Mouse (Mus musculus): ENCODE data around the gene Rgs13. TPM values are rescaled to one million over a fixed set of nuclear protein-coding genes. Genes with fewer than 3 reads are reported as not detected.
"Not testable (repeated sequence)": the region's sequence is repeated elsewhere in the genome, so short reads cannot be mapped to it uniquely, and the experiment has no call there.

The Rgs13 gene
- total RNA-seq, 2 experiments from 2014 or later = 0.14 to 0.34 TPM

- no peak for DNase-seq
Observed at GRCm38 (mm10) chr1:144151401-144152183, 25.6 kb downstream of the Rgs13 start.

DNA sequence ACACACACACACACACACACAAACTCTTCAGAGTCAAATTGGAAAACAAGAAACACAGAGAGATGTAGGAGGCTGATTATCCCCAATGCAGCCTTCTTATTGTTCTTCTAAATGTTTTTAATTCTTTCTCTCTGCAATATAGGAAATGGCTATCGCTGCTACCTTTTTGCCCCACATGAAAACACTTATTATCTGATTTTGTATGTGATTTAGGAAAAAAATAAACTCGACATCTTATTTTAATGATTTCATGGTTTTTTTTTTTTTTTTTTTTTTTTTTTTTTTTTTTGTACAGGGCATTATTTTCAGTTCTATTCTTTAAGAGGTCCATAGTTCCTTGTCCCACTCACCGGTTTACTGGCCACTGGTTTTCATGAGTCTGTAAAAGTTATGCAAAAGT lies 27.2 kb downstream of the Rgs13 start:
- DNase-seq = no peak

GRCm38 (mm10) chr1:144141398-144141797 lies 35.8 kb downstream of the Rgs13 start:
- not testable (repeated sequence) for DNase-seq

DNA sequence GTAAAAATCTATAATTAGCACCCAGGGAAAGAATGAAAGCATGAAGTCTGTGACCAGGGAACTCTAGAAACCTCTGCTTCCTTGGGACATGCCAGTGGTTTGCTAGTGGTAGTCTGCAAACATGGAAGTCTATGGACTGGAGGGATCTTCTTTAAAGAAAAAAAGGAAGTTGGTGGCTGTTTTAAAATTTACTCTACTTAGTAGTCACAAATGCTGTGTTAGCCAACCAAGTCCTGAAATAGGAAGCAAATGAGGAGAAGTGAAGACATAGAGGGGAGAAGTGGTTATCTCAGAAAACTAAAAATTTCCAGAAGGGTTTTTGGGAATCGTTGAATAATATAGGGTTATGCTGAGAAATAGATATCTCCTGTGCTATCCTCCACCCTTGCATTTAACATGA lies 37.3 kb downstream of the Rgs13 start:
- no peak for DNase-seq

DNA sequence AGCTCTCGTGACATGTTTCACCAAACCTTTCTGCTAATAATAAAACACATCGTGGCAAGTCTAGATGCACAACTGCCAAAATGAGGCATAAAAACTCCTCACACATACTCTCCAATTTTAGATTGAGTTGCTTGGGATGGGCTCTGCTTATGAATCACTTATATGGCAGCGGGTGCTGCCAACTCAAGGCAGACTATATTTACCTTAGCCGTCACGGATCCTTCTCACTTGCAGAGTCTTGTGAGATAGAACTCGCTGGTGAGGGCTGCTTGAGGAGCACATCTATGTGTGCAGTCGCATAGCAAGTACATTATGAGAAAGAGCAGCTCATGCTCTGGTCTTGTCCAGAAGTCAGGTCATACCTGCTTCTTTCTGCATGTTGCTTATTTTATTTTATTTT lies 49.2 kb downstream of the Rgs13 start:
- DNase-seq = no peak

DNA sequence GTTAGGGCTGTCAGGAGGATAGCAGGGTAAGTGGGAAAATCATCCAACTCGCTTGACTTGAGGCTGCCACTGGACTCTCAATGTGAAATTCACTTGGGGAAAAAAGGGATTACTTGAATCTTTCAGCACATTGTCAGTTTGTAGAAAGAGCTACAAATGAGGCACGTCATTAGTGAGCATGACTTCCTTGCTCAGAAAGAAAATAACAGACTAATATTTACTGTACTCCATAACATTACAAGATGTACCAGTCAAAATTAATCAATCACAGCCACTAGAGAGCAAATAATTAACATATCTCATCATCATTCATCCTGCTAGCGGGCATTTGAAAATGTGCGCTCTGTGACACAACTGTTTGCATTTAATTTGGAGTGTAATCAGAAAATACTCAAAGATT lies 57.1 kb downstream of the Rgs13 start:
- no peak for DNase-seq

DNA sequence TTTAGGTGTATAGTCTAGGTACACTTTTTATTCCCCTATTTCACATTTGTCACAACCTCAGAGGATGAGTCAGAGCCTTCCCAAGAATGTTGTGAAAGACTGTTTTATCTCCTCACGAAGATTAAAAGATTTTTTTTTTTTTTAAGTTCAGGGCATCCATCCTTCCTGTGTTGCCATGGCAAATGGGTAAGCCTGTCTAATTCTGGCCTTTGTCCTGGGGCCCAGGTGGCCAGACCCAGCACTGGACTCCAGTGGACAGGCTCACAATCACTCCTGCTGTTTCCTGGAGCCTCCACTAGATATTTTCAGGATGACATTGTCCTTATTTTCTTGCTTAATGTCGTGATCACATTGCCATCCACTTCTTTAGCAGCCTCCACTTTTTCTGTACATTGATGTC lies 57.7 kb downstream of the Rgs13 start:
- no peak for DNase-seq

DNA sequence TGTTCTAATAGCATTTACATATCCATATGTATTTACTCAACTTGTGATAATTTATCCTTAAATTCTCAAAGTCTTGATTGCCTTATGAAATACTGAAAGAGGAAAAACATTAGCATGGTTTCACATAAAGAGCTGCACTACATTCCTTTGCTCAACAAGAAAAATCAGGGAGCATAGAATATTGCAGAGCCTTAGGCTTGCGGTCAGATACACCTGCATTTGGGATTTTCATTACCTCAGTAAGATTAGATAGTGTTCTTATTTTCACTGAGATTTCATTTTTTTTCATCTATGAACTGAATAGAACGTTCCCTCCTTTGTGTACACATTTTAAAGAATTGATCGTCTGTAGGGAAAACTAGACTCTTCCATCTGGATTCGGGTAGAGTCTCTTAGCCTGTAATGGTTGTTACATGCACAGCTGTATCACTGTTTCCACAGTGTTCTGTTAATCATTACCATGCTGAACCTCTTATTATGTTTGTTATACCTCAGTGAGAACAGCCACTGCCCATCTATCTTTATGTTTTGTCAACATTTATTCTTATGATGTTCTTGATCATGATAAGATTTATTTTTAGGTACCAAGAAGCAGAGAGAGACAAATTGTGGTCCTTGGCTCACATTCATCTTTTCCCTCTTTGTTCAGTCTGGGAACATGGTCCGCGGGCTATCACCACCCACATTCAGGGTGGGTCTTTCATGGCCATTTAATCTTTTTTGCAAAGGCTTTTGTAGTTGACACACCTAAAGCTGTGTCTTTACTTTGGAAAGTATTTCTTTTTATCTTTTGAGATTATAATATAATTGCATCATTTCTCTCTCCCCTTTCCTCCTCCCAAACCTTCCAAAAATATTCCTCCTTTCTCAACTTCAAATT lies 61.1 kb downstream of the Rgs13 start:
- DNase-seq = no peak

GRCm38 (mm10) chr1:144113438-144114074 lies 63.6 kb downstream of the Rgs13 start:
- DNase-seq = no peak

DNA sequence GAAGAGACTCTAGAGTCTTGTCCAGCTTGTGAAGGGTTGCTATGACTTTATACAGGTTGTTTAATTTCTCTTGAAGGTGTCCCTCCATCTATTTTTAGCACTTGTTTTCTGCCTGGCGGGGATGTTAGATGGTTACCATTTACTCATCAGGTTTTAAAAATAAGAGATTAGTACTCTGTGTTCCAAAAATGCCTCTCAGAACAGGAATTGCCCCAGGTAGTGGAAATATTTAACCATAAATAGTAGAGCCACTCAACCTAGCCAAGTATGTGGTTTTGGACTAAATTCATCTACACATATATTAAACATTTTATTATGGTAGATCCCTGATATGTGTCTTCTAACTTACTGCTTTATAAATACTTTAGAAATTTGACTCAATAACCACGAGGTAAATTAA lies 64.2 kb downstream of the Rgs13 start:
- no peak for DNase-seq

- DNase-seq = no peak
Observed at GRCm38 (mm10) chr1:144098587-144099258, 78.4 kb downstream of the Rgs13 start.

DNA sequence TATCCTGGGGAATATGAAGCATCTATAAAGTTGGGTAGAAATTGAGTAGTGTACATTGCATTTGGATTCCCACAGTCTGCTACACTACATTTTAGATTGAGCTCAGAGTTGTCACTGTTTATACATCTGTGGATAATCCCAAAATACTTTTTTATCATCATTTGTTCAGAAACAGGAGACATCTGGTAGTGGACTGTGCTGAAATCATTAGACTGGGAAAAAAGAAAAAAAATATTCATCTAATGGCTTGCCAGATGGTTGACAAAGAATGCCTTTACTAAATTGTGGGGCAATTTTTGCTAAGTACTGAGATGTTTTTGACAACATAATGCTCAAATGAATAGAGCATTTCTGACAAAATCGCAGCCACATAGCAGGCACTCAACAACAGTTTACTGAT lies 86.8 kb downstream of the Rgs13 start:
- no peak for DNase-seq

Other genes starting within 250 kb of the Rgs13 start
- 10 to 100 TPM; 14.1 to 15.7 TPM for gene Rgs2, start 173.2 kb downstream of the Rgs13 start, total RNA-seq (2021)
- not detected for gene Rgs1, start 71.9 kb upstream of the Rgs13 start, total RNA-seq (2021)

All from gastrocnemius, postnatal 10 days (tissue).